Mouse (Mus musculus) spleen, postnatal 0 days (tissue): ENCODE measurements around the gene Tpbpa. TPM values are rescaled to one million over a fixed set of nuclear protein-coding genes. Genes with fewer than 3 reads are reported as not detected.

Experiments used
- polyA plus RNA-seq: library from polyadenylated mRNA; unstranded; fragments of >200 nt; fragmentation: Nextera tagmentation; extraction: Ambion mirVana; gene quantifications from 2 replicates; pipeline ENCODE4 v1.2.1, GENCODE M21; 2015

The Tpbpa gene
- polyA plus RNA-seq = not detected in 2 replicates

DNA sequence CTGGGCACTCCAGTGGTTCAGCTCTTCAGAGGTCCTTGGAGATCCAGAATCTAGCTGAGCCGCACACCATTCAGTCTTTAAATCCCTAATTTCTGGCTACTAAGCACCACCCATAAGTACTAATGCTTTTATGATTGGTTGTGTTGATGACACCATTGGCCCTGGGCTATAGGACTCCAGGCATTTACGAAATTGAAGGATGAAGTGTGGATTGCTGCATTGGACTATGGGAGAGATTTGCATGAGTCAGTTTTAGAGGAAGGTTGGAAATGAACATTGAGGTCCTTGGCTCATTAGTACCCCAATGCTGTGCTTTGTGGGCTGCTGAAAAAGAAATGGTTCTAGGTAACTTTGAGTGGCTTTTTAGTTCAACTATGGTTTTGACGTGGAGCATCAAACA lies at the start of gene Tpbpa:
TSS of gene Tpbpa (minus strand) at position 101 of the 400 bp plus-strand sequence.

DNA sequence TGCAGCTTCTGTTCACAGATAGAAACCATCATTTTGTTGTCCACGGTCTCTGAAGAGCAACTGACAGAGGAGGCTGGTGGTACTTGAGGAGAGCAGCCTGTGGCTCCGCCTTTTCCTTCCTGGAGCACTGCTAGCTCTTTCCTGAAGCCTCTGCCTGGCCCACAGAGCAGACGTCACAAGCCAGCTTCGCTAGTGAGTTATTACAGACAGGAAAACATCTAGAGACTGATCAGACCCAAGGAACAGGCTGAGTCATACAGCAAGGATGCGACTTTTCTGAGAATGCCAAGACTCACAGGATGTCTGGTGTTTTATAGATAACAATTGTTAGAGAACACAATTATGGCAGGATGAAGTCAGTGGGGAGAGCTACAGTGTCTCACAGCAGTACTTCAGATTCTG lies 5.3 kb downstream of the Tpbpa start, which contains the start of the genes Gm49391 and Ctla2a:
TSS of gene Gm49391 (minus strand) at position 72 of the 402 bp plus-strand sequence.
TSS of gene Ctla2a (minus strand) at position 126 of the 402 bp plus-strand sequence.

DNA sequence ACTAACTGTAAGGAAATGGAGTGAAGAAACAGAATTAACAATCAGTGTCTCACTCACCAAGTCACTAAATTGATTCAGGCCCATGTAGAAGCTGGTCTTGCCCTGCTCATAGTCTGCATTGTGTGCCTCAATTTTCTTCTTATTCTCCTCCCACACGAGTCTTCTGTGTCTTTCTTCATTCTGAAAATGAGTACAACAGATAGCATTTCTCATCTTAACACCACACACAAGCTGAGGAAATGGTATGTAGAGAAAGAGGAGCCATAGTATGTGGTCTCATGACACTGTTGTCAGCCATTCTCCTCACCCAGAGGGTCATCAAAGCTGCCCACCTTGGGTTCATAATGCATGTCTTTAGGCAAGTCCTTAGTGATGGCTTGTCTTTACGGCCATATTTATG lies 6.3 kb downstream of the Tpbpa start, which contains the start of gene Gm49393:
TSS of gene Gm49393 (minus strand) at position 101 of the 400 bp plus-strand sequence.

DNA sequence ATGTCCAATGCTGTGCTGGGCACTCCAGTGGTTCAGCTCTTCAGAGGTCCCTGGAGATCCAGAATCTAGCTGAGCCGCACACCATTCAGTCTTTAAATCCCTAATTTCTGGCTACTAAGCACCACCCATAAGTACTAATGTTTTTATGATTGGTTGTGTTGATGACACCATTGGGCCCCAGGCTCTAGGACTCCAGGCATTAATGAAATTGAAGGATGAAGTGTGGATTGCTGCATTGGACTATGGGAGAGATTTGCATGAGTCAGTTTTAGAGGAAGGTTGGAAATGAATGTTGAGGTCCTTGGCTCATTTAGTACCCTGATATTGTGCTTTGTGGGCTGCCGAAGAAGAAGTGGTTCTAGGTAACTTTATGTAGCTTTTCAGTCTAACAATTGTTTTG lies 37.0 kb downstream of the Tpbpa start, which contains the start of gene Tpbpb:
TSS of gene Tpbpb (minus strand) at position 101 of the 400 bp plus-strand sequence.

DNA sequence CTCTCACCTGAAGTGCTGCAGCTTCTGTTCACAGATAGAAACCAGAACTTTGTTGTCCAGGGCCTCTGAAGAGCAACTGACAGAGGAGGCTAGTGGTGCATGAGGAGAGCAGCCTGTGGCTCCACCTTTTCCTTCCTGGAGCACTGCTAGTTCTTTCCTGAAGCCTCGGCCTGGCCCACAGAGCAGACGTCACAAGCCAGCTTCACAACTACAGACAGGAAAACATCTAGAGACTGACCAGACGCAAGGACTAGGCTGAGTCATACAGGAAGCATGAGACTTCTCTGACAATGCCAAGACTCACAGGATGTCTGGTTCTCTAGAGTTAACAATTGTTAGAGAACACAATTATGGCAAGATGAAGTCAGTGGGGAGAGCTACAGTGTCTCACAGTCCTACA lies 44.5 kb downstream of the Tpbpa start, which contains the start of gene Ctla2b:
TSS of gene Ctla2b (minus strand) at position 120 of the 400 bp plus-strand sequence.

DNA sequence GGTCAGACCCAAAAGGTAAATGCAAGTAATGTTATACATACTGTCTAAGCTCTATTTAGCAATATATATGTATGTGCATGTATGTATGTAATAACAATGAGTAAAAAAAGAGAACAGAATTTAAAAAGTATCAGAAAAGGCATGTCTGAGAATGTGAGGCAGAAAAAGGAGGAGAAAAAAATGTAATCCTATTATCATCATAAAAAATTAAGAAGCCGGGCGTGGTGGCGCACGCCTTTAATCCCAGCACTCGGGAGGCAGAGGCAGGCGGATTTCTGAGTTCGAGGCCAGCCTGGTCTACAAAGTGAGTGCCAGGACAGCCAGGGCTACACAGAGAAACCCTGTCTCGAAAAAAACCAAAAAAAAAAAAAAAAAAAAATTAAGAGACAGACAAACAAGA lies 45.0 kb downstream of the Tpbpa start, which contains the start of gene Gm49392:
TSS of gene Gm49392 (minus strand) at position 101 of the 400 bp plus-strand sequence.

Other genes starting within 250 kb of the Tpbpa start
- not detected in 2 replicates for gene BC051665, start 155.6 kb downstream of the Tpbpa start, polyA plus RNA-seq
- gene Ctsll3, start 139.1 kb downstream of the Tpbpa start, polyA plus RNA-seq = not detected in 2 replicates
- 1.0 and 1.6 TPM in 2 replicates for gene 4930486L24Rik, start 77.5 kb downstream of the Tpbpa start, polyA plus RNA-seq
- gene Gm49392, start 45.1 kb downstream of the Tpbpa start, polyA plus RNA-seq = 0.64 and 0.66 TPM in 2 replicates
- gene Ctla2b, start 44.5 kb downstream of the Tpbpa start, polyA plus RNA-seq = 6.2 and 7.9 TPM in 2 replicates
- not detected in 2 replicates for gene Tpbpb, start 37.1 kb downstream of the Tpbpa start, polyA plus RNA-seq
- gene Gm49393, start 6.4 kb downstream of the Tpbpa start, polyA plus RNA-seq = not detected in 2 replicates
- 5.0 and 6.3 TPM in 2 replicates for gene Gm49391, start 5.4 kb downstream of the Tpbpa start, polyA plus RNA-seq
- 109 and 112 TPM in 2 replicates for gene Ctla2a, start 5.4 kb downstream of the Tpbpa start, polyA plus RNA-seq
- gene Ctsj, start 64.0 kb upstream of the Tpbpa start, polyA plus RNA-seq = 0.39 TPM in 1 of 2 replicates, not detected in the other
- not detected in 2 replicates for gene Ctsq, start 98.6 kb upstream of the Tpbpa start, polyA plus RNA-seq
- gene Ctsr, start 222.3 kb upstream of the Tpbpa start, polyA plus RNA-seq = not detected in 2 replicates